Mouse (Mus musculus): ENCODE results near the gene Mpdu1.

The Mpdu1 gene

DNA sequence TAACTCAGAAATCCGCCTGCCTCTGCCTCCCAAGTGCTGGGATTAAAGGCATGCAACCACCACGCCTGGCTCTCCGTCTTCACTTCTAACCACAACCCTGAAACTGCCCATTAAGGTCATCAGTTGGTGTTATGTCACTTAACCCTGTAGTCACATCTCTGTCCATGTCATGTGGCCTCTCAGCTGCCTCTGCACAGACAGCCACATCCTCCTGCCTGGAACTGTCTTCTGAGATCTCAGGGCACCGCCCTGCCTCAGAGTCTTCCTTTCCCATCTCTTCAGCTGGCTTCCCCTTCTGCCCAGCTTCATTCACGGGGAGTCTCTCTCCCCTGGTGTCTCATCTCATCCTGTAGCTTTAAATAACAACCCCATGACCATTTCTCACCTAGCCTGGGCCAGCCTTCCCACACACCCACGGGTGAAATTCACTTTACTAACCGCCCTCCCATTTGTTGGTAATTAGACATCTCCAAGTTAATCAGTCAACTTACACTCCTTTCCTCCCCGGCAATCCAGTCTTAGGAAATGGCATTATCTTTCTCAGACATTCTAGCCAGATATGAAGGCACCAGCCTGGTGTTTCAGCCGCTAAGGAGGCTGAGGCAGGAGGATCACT lies 29.9 kb upstream of the Mpdu1 start:
- no peak for DNase-seq (ENCODE audit: low spot score in 2 of 2)

DNA sequence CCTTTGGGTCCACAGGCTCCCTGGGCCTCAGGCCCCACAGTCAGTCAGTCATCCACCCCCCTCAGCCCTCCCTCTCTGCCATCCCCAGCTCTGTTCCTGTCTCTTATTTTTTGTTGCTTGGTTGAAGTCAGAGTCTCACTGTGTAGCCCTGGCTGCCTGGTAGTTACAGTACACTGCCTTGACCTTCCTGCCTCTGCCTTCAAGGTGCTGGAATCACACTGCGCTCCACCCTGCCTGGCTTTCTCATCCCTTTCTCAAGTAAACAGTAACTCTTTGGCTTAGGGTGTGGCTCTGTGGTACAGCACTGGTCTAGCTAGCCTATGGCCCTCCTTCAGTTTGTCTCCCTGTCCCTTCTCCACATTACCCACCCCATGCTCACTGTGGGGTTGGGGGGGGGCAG lies 27.4 kb upstream of the Mpdu1 start:
- DNase-seq (ENCODE audit: low spot score in 2 of 2), result no peak

DNA sequence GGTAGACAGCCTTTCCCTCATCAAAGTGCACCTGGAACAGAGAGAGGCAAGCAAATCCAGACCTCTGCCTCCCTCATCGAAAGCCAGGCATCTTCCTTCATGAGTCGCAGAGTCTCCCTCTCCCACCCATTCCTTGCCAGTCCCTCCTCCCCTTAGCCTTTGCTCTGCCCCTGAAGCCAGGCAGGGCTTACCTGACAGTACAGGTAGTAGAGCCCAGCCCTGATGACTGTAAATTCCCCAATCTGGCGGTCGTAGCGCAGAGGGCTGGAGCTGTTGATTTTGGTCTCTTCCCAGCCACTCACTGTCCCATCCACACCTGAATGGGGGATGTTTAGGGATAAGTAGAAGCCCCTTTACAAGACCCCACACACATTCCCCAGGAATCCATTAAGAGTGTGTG lies 24.6 kb upstream of the Mpdu1 start:
- no peak for DNase-seq (ENCODE audit: low spot score in 2 of 2)

DNA sequence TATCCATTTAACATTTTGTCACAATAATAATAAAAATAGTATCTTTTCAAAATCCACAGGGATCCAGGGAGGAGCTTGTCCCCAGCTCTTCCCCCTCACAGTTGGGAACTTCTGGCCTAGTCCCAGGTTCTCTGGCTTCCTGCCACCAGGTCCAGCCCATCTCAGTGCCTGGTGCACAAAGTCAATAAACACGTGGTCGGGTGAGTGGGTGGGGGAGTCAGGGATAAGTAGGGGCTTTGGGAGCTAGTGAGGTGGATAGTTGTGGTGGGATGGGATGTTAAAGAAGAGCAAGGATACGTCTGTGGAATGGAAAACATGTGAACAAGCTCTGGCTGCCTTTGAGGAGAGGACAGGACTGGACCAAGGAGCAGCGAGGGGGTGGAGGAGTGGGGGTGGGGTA lies 23.9 kb upstream of the Mpdu1 start:
- no peak for DNase-seq (ENCODE audit: low spot score in 2 of 2)

DNA sequence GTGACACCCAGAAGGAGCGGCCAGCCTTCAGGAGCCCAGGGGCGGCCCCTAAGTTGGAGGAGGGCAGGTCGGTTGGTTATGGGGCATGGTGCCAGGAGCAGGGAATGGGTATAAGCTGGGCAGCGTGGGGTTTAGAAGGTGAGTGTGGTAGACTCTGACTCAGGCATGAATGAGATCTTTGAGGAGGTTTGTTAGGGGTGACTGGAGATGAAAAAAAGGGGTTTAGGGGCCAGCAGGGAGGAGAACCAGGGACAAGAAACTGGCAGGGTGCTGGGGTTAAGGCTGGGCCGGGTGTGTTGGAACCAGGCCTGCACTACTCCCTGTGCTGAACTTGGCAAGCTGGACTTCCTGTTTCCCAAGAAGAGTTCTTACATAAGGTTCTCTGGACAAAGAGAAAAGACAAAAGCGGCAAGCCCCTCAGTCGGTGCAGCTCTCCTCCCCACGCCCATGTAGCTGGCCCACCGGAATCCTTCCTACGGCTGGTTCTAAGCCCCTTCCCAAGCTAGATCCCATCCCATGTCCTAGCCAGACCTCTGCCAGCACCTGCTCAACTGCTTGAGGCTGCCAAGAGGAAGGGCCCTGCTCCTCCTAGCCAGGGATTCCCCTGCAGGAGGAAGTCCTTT lies 23.2 kb upstream of the Mpdu1 start, which contains the start of gene Tnfsf13:
Gene Tnfsf13 (minus strand): TSS at position 259 of the 623 bp plus-strand sequence.
- DNase-seq (ENCODE audit: low spot score in 2 of 2), result peak in 1 of 2 experiments; percentile 60

DNA sequence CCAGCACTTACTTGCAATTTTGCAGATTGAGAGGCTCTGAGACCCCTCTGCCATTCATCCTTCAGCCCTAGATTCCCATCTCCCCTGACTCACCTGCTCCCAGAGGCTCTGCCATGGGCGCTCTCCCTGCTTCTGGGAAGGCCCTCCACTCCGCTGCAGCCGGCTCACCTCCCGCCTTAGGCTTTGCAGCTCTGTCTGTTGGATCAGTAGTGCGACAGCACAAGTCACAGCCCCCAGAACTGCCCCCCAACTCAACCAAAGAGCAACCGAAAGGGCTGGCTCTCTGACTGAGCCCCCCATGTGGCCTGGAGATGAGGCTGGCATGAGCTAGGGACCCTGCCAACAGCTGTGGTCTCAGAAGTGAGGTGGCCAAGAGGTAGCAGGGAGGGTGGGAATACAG lies 22.5 kb upstream of the Mpdu1 start:
- DNase-seq (ENCODE audit: low spot score in 2 of 2), result no peak

DNA sequence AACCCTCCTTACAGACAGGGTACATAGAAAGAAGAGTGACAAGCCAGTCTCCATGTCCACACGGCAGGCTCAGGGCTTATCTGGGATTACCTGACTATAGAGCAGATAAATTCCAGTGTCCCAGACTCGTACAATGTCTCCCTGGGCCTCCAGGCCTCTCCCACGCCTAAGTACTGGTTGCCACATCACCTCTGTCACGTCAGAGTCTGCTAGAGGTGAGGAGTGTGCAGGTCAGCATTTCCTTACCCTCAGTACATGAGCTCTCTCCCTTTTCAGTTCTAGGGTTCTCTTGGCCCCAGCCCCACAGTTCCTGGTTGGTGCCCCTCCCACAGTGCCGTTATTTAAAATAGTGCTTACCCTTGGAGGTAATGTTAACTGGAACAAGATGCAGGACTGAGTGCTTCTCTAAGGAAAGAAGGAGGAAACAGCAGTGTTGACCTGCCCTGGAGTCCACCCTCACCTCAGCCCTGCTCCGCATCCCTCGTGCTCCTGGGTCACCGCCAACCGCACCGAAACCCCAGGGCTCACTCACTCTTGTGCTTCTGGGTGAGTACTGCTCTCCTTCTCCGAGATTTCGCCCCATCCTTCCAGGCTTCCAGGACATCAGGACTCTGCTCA lies 21.8 kb upstream of the Mpdu1 start:
- no peak for DNase-seq (ENCODE audit: low spot score in 2 of 2)

DNA sequence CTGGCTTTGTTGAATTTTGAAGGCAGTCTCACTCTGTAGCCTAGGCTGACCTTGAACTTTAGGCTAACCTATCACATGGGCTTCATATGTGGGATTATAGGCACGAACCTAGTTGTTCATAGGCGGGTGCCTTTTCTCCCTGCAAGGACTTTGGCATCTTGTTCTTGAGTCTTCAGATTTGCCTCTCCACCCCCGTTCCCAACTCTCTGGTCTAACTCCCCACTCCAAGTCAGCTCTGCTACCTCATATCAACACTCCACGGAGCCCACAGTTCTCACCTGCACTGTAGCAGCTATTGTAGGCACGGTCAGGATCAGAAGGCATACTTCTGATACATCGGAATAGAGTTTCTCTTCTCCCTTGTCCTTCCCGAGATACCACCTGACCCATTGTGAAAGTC lies 21.1 kb upstream of the Mpdu1 start:
- no peak for DNase-seq (ENCODE audit: low spot score in 2 of 2)

DNA sequence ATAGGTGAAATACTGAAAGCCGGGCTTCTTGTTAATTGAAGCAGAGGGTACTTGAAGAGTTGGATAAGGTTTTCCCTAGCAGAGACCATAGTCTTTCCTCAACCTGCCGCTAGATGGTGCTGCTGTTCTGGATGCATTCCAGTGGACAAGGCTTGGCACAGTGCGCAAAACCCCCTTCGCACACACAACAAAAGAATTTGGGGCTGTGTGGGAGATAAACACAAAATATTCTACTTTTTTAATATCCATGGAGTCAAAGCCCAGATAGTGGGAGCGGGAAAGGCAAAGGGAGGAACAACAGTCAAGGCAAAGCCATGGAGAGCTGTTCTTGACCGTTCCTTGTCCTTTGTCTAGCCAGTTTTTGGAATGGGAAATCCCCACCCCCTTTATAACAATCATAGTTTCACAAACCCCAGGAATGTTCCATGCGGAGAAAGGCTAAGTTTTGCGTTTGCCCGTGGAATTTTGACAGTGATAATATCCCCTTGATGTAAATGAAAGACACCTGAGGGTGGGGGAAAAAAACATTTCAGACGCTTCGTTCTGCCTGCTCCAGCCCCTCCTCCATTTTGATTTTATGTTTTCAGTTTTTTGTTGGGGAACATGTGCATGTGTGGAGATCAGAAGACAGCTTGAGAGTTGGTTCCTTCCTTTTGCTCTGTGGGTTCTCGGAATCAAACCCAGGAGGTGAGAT lies 20.5 kb upstream of the Mpdu1 start:
- DNase-seq (ENCODE audit: low spot score in 2 of 2), result peak in 1 of 2 experiments; percentile 92

DNA sequence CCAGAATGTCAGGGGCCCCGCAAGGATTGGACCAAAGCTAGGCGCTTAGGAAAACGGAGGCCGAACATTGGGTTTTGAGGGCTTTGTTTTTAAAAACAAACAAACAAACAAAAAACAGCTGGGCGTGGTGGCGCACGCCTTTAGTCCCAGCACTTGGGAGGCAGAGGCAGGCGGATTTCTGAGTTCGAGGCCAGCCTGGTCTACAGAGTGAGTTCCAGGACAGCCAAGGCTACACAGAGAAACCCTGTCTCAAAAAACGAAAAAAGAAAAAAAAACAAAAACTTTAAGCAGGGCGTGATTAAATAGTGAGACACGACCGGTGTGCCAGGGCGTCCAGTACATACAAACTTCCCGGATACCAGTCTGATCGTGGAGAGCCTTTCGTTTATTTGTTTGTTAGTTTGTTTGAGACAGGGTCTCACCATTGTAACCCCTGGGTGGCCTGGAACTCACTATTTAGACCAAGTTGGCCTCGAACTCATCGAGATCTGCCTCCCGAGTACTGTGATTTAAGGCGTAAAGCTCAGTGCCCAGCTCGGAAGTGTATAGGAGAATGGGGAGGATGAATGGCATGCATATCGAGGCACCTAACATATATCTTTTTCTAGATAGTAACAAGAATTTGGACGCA lies 19.9 kb upstream of the Mpdu1 start:
- DNase-seq (ENCODE audit: low spot score in 2 of 2), result no peak

DNA sequence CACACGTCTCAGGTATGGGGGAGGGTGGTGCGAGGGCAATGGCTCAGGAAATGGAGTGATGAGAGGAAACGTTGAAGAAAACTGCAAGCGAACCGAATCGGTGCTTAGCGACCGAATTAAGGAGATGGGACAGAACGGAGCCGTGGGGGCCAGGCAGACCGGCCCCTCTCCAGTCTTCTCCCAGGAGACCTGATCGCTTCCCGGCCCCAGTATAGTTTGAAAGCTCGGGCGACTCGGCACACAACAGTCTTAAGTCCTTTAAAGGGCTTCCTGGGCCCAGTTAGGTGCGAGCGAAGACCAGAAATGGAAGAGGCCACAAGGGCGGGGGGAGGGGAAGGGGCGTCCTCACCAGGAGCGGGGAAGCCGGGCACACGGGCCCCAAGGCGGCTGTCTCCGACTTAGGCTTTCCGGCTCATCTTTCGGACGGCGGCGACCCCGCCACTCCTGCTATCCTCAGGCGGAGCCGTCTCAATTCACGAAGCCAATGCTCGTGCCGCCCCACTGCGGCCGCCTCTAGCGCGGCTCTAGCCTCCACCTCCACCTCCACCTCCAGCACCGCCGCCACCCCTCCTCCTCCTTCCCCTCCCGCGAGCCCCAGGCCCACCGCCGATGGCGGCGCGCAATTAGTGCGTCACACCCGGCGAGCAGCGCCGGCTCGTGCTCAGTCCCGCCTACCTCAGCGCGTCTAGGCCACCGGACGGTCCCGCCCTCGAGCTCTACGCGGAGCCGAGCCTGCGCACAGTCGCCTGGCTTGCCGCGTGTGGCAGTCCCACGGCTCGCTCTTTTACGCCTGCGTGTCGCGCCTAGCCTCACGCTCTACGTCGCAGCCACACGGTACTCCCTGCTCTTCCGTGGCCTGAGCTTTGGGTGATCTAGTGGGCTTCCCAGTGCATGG lies 19.1 kb upstream of the Mpdu1 start, which contains the start of gene Senp3:
Gene Senp3 (minus strand): TSS at position 771 of the 895 bp plus-strand sequence.
- peak; percentile 94 to 96 for DNase-seq (ENCODE audit: low spot score in 2 of 2)

DNA sequence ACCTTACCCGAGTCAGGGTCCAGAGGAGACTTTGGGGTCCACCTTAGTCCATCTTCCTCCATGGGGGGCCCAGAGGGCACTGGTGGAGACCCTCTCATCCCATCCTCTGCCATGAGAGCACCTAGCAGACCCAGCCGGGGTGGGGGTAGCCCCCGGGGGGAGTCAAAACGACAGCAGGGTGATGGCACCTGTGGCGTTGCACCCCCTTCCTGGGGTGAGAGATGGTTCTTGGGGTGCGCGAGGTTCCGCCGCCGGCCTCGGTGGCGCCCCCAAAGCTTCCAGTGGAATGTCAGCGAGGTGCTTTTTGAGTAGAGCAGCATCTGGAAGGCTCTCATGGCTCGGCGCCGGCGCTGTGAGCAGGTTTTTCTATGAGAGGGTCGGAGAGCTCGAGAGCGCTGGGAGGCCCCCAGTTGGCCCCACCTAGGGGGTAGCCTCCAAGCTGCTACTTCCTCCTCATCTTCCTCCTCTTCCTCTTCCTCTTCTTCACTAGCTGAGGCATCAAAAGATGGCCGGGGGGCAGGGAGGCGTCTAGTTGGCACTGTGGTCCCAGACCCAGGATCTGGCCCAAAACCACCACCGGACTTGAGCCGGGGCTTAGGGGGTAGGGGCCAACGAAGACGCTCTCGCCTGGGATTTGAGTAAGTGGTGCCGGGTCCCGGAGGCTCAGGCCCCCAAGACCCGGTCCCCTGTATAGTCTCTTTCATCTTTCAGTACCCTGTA lies 17.9 kb upstream of the Mpdu1 start:
- no peak for DNase-seq (ENCODE audit: low spot score in 2 of 2)

DNA sequence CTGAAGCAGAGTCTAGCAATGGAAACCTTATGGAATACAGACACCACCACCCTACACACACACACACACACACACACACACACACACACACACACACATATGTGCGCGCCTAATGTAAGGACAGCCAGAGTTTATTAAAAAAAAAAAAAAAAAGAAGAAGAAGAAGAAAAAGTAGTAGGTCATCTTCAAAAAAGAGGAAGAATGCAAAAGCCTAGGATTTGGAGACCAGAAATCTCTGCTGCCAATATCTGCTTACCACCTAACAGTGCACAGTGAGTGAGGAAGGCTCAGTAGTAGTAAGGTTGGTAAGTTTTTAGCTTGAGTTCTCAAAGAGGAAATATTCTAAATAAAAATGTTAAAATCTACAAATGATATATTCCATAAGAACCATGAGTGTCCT lies 16.7 kb upstream of the Mpdu1 start:
- no peak for DNase-seq (ENCODE audit: low spot score in 2 of 2)

DNA sequence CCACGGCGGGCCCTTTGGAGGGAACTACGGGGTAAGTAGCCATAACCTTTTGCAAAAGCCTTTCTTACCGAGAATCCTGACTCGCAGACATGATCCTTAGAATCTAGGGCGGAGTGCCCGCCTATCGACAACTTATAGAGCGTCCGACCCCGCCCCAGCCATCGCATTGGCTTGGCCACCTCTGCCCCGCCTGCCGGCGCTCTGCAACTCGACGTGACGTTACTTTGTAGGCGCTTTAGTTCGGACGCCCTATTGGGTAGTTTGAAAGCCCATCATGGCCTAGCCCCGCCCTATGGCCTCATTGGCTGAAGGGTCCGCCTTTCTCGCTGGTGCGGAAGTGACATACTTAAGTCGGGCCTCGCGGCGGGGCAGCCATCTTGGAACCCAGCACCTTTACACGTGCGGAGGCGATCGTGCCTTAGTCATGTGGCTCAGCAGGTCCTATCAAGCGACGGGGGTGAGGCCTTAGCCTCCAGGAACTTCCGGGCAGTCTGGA lies 9.8 kb upstream of the Mpdu1 start, which contains the start of gene Eif4a1:
Gene Eif4a1 (minus strand): TSS at position 213 of the 496 bp plus-strand sequence.
- DNase-seq (ENCODE audit: low spot score in 2 of 2), result peak; percentile 100

DNA sequence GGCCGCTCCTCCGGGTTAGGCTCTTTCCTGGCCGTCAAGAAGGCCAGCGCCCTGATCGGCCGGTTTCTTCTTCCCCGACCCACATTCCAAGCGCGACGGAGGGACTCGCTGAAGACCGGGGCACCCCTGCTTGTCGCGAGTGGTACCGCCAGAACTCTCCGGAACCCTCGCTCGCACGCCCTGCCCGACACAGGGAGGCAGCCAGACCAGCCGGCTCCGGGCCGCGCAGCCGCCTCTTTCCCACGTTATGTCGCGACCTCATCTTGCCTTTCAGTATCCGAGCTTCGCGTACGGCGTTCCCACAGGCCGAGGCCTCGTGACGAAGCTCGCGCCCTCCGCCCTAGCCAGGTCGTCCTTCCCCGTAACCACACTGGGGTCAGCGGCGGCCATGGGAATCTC lies 9.3 kb upstream of the Mpdu1 start:
- no peak for DNase-seq (ENCODE audit: low spot score in 2 of 2)

DNA sequence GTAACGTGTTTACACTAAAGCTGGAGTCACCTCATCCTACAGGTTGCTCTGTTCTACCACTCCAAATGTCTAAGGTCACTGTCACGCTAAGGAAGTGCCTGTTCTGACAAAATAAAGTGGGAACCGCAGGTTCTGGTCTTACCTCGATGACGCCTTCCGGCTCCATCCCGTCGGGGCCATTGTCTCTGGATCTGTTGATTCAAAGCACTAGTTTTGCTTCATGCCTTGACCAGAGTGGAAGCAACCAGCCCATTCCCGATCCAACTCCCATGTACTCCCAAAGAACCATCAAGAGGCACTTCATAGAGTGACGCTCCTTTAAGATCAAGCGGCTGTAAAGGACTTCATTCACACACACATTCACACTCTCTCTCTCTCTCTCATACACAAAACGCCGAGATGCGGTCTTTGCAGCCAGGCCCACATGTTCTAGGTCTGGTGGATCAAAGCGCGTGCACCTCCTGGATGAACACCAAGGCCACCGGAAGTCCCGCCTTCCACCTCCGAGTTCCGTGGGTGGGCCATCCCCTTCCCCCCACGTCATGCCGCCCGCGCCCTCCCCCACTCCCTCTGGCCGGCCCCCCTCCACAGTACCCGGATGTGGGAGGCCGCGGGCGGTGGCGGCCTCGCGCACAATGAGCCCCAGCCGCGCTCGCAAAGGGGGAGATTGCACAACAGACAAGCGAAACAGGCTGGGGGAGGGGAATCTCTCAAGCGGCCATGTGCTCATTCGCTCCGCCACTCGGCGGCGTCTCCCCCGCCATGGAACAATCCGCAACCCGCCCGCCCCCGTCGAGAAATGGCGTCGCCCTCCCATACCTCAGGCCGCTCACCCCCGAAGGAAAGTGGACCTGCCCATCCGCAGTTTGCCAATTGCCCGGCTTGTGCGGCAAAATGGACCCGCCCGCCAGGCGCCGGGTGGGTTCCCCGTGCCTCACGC lies 8.6 kb upstream of the Mpdu1 start:
- peak; percentile 86 to 92 for DNase-seq (ENCODE audit: low spot score in 2 of 2)

DNA sequence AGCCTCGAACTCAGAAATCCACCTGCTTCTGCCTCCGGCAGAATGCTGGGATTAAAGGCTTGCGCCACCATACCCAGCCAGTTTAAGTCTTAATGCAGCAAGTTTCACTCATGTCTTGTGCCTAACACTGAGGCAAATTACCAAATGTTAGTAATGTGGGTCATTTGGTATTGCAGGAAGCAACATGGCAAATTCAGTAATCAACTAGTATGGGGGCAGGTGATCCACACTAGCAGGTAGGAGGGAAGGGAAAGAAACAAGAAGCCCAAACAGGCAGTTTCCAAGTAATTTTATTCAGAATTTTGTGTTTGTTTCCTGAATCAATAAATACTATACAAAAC lies 4.2 kb upstream of the Mpdu1 start:
- no peak for DNase-seq (ENCODE audit: low spot score in 2 of 2)

DNA sequence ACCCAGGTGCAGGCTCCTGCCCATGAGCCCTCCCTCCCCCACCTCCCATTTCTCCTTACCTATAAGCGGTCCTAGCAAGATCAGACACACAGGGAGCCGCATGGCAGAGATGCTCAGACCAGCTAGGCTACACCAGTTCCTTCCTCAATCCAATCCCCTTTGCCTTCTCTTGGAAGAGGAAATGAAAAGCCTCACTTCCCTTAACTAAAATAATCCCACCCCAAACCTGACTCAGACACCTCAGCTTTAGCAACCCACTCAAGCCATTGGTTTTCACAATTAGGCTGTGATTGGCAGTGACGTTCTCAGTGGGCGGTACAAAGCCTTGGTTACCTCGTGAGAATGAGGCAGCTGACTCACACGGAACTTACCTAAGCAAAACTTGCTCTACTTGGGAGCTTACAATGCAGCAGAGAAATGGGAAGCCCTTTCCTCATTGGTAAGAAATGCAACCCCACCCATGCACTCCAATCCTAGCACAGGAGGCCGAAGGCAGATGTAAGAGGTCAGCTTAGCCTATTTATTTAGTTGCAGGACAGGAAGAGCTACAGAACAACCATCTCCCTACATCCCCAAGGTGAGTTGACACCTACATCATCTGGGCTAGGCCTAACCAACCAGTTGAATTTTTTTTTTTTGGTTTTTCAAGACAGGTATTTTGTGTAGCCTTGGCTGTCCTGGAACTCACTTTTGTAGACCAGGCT lies 3.7 kb upstream of the Mpdu1 start, which contains the start of gene Cd68:
Gene Cd68 (minus strand): TSS at position 193 of the 704 bp plus-strand sequence.
- DNase-seq (ENCODE audit: low spot score in 2 of 2), result peak; percentile 79 to 82

Data from left cerebral cortex, adult 9 months (tissue).